Mouse (Mus musculus) liver, embryonic 14.5 days (tissue): ENCODE results near the gene Kat6b.

Experiments
- CTCF ChIP-seq: IDR thresholded peaks from 2 replicates; pipeline ENCODE4 v1.5.1; 2016; ENCODE audit warnings: antibody characterized with exemption, low read depth, control low read depth
- EP300 ChIP-seq: IDR thresholded peaks from 2 replicates; pipeline ENCODE4 v1.6.1; 2016; ENCODE audit warnings: antibody characterized with exemption, low read depth

GRCm38 (mm10) chr14:21457876-21458275, 23.4 kb upstream of the Kat6b start:
- TF ChIP-seq CTCF (no peak), EP300 (no peak)
